Mouse (Mus musculus) thymus, postnatal 25 days (tissue): ENCODE measurements around the gene 4930578G10Rik.
"Not testable (repeated sequence)": the region's sequence is repeated elsewhere in the genome, so short reads cannot be mapped to it uniquely, and the experiment has no call there.

Source experiments
- DNase-seq: peaks from one replicate; pipeline ENCODE4 v3.0.0; 2022

The 4930578G10Rik gene

DNA sequence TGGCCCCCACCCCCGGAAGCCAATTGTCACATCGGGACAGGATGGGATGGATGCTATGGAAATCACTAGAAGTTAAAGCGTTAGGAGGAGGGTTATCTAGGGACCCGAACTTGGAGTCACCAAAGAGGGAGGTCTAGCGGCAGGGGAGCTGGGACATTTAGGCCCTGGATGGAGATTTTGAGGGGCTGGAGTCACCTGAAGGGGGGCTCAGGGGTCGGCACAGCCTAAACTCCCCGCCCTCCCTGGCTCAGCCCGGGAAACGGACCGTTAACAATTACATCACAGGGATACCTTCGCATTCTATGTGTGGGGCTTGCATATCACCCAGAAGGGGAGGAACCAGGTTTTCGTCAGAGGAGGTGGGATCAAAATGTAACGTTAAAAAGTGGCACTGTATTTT is at the start of gene 4930578G10Rik:
Gene 4930578G10Rik (plus strand): TSS at position 301 of the 400 bp plus-strand sequence.
- DNase-seq, result not testable (repeated sequence)

GRCm38 (mm10) chr4:42756477-42756876 is 21.1 kb downstream of the 4930578G10Rik start, which contains the start of gene Ccl19:
TSS of gene Ccl19 (minus strand) at chr4:42756577.
- DNase-seq, result not testable (repeated sequence)

DNA sequence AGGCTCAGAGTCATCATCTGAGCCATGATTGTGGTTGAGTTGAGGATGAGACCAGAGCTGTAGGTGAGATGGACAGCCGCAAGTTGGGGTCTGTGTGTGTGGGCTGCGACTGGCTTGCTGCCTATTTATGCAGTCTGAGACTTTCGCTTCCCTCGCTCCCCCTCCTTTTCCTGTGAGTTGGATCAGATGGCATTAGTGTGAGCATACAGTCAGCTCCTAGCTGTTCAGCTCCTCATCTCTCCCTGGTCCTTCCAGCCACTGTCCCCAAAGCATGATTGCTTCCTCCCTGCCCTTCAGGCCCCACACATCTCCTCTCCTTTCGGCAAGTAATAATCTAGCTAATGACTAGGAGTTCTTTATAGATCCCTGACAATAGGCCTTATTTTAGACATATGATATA is 38.5 kb downstream of the 4930578G10Rik start, which contains the start of gene Ccl21a:
Gene Ccl21a (minus strand): TSS at position 101 of the 400 bp plus-strand sequence.
- not testable (repeated sequence) for DNase-seq

- DNase-seq, result not testable (repeated sequence)
These were observed 118.4 kb downstream of the 4930578G10Rik start, which contains the start of gene Fam205a1 for GRCm38 (mm10) chr4:42853788-42854187. TSS of gene Fam205a1 (minus strand) at chr4:42853888.

DNA sequence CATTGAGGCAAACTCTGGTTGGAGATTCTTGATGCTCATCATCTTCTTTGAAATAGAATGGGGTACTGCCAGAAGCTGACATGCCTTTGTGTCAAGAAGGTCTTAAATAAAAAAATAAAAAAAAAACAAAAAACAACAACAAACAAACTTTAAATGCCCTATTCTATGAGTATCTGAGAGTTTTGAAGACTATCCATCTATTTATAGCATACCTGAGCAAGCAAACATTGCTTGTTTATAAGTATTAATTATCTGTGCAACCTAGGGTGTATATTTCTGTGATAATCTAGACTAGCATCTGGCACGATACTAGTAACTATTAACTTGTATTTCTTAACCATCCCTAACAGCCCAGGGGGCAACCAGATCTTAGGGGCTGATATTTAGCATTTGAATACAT is 121.3 kb downstream of the 4930578G10Rik start, which contains the start of gene Gm12394:
Gene Gm12394 (minus strand): TSS at position 101 of the 400 bp plus-strand sequence.
- DNase-seq, result not testable (repeated sequence)

GRCm38 (mm10) chr4:42860483-42860882 is 125.1 kb downstream of the 4930578G10Rik start:
- not testable (repeated sequence) for DNase-seq

DNA sequence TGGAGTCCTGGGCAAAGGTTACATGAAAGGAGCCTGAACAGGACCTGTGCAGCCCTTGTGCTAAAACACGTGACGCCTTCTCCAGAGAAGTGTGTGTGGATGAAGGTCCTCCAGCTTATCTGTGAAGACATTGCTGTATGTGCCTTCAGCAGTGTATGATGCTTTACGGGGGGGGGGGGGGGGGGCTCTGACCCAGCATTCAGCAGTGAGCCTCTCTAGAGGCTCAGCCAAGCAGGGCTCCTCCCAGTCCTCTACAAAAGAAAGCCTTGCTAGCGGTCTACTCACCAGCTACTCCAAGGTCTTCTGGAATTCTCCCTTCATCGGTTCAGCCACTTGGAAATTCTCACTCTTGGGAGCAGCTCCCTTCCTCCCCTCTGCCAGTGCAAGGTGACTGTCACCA is 128.1 kb downstream of the 4930578G10Rik start:
- not testable (repeated sequence) for DNase-seq

DNA sequence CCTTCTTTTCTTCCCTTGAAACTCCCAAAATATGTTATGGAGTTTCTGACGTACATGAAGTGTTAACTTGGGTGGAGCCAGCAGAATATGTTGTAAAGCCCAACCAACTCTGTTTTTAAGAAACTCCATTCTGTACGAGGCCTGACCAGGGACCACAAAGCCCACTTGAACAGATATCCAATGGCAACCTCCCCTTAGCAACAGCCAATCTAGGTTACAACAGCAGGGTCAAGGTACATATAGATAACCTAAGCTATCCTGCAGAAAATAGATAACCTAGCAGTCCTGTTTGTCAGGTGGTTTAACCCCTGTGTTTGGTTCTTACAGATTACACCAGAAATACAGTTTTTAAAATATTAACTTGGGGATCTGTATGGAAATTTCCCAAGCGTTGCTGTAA is 132.0 kb downstream of the 4930578G10Rik start:
- no peak for DNase-seq

DNA sequence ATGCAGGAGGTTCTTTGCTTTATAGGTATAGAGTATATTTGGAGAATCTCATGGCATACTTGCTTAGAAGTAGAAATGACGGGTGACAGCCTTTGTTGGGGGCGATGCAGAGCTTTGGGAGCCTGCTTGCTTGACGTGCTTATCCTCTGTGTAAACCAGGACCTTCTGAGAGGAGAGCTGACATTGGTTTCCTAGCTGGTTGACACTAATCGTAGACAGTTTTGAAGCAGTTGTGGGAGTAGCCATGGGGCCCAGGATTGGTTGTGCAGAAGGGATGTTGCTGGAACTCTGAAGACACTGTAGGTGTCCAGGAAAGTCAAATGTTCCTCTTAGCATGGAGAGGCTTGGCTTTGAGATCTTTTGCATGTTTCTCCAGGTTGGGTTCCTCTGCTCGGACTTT is 132.8 kb downstream of the 4930578G10Rik start:
- DNase-seq, result no peak

GRCm38 (mm10) chr4:42870748-42871147 is 135.4 kb downstream of the 4930578G10Rik start:
- DNase-seq, result no peak

DNA sequence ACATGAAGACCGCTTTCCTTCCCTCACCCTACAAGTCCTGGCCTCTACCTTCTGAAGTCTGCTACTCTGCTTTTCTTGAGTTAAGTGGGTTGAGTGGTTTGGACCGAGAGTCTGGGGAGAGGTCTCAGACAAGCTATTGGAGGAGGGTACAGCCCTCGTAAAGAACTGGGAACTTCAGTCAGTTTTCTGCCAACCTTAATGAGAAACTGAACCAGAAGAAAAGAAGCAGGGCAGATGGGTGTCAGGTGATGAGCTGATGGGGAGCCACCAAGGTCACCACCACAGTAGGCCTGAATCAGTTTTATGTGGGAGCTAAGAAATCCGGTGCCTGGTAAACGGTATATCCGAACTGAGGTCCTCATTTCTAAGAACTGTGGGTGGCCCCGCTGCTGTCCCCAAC is 136.8 kb downstream of the 4930578G10Rik start:
- DNase-seq, result no peak

GRCm38 (mm10) chr4:42872746-42873435 is 137.5 kb downstream of the 4930578G10Rik start:
- no peak for DNase-seq

DNA sequence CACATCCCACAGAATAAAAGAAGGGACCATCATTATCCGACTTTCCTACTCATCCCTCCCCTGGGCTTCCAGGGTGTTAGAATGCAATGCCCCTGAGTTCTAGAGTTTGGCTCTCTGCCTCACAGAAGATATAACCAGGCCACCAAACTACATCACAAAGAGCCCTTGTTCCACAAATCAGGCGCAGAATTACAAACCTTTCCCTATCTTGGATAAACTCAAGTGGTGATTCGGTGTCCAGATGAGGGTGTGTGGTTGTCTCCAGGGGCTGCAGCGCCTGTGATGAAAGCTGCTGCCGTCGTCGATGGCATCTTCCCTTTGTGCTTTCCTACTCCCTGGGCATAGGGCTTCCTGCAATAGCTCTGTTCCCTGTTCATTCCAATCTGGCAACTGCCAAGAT is 138.8 kb downstream of the 4930578G10Rik start, which contains the start of gene Fam205c:
Gene Fam205c (minus strand): TSS at position 101 of the 400 bp plus-strand sequence.
- no peak for DNase-seq

DNA sequence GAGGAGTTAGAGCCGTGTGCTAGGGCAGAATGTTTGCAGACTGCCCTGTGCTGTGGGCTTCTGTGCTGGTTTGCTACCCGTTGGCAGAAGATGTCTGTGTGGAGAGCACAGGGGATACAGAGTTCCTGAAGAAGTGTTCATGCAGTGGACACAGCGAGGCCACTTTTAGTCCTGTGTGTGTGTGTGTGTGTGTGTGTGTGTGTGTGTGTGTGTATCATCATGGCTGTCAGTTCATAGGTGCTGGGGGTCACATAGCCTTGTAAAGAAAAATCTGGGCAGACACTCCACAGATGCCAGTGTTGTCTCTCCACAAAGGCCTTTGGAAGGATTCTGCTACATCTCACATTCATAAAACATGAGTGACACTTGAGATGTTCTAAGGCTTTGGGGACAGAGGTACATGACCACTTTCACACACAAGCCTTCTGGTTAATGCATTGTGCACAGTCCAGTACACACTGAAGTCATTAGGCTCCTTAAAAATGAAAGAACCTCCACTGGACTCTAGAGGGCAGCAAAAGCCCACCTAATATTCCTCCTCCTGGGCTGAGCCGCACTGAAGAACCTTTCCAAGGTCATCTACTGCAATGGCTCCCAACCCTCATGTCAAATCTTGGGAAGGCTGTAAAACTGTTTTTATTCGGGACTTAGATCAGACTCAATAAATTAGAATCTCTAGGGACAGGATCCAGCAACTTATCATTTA is 141.4 kb downstream of the 4930578G10Rik start:
- DNase-seq, result peak; percentile 27

GRCm38 (mm10) chr4:42877657-42878056 is 142.3 kb downstream of the 4930578G10Rik start:
- DNase-seq, result no peak

- no peak for DNase-seq
These were observed 144.7 kb downstream of the 4930578G10Rik start for GRCm38 (mm10) chr4:42879829-42880676.

GRCm38 (mm10) chr4:42880677-42880948 is 145.3 kb downstream of the 4930578G10Rik start:
- DNase-seq, result no peak

DNA sequence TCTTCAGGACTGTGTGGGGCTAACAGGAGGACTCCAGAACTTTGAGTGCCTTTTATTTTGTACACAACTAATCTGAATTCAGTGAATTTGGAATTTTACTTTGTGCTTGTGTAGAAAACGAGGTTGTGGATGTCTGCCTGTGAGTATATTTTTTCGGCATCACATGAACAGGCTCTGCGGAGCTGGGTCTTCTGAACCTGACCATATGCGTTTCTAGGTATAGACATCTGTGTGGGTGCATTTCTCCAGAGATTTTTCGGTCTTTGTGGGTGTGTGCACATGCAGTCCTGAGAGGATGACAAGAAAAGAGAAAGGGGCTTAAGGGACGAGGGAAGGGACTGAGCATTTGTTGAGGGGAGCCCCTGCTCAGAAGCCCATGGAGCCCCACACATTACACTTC is 151.6 kb downstream of the 4930578G10Rik start:
- no peak for DNase-seq

GRCm38 (mm10) chr4:42888806-42889205 is 153.5 kb downstream of the 4930578G10Rik start:
- no peak for DNase-seq

GRCm38 (mm10) chr4:42891176-42891575 is 155.8 kb downstream of the 4930578G10Rik start:
- no peak for DNase-seq

DNA sequence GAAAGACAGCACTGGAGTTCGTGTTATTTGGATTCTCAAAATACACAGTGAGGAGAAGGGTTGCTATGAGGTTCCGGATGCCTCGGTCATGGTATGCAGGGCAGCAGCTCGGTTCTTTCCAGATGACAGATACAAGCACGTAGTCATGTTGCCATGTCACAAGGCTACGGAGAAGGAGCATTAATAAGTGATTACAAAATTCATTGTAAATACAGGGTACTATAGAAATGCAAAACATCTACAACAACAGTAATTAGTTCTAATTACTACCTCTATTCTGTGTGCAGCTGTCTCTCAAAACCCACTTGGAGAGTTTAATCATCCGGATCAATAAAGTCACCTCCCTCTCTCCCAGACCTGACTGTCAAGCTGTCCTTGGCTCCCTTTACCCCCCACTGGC is 159.8 kb downstream of the 4930578G10Rik start:
- DNase-seq, result no peak
